Mouse (Mus musculus) hindbrain, embryonic 13.5 days (tissue): ENCODE data around the gene Nfib. TPM values are rescaled to one million over a fixed set of nuclear protein-coding genes. Genes with fewer than 3 reads are reported as not detected.

Experiments used
- ATAC-seq: fragments of 200-750 bp; cut with Nextera tagmentation; 2 replicates; pipeline ENCODE4 v1.8.0; 2017; ENCODE audit warnings: moderate TSS enrichment; ENCODE audit not compliant: low FRiP score
- H3K27ac ChIP-seq: fragments of 300-500 bp; sonication (generic); 2 replicates; pipeline ENCODE4 v1.5.1; 2015; ENCODE audit warnings: inconsistent platforms, mild to moderate bottlenecking, moderate library complexity
- H3K27me3 ChIP-seq: fragments of 300-500 bp; sonication (generic); 2 replicates; pipeline ENCODE4 v1.6.1; 2015; ENCODE audit warnings: mild to moderate bottlenecking, inconsistent platforms
- H3K36me3 ChIP-seq: fragments of 300-500 bp; sonication (generic); 2 replicates; pipeline ENCODE4 v1.6.1; 2015; ENCODE audit warnings: mild to moderate bottlenecking, inconsistent platforms
- H3K4me1 ChIP-seq: fragments of 300-500 bp; sonication (generic); replicated peaks from 2 replicates; pipeline ENCODE4 v1.6.1; 2015; ENCODE audit warnings: inconsistent platforms
- H3K4me2 ChIP-seq: fragments of 300-500 bp; sonication (generic); 2 replicates; pipeline ENCODE4 v1.6.1; 2015; ENCODE audit warnings: inconsistent platforms, mild to moderate bottlenecking, moderate library complexity
- H3K4me3 ChIP-seq: fragments of 300-500 bp; sonication (generic); 2 replicates; pipeline ENCODE4 v1.5.1; 2015; ENCODE audit warnings: mild to moderate bottlenecking, inconsistent platforms
- H3K9ac ChIP-seq: fragments of 300-500 bp; sonication (generic); 2 replicates; pipeline ENCODE4 v1.6.1; 2015; ENCODE audit warnings: mild to moderate bottlenecking, inconsistent platforms
- H3K9me3 ChIP-seq: fragments of 300-500 bp; sonication (generic); 2 replicates; pipeline ENCODE4 v1.6.1; 2016; ENCODE audit warnings: inconsistent platforms
- WGBS: fragments of 180-500 bp; shearing (Covaris S2); methylation state at CpG from one replicate; pipeline ENCODE4 v1.1.7; 2015; 5-methylcytosine and 5-hydroxymethylcytosine counted together
- polyA plus RNA-seq: library from polyadenylated mRNA; unstranded; fragments of >200 nt; fragmentation: Nextera tagmentation; extraction: Ambion mirVana; gene quantifications from 2 replicates; pipeline ENCODE4 v1.2.1, GENCODE M21; 2015

The Nfib gene
- polyA plus RNA-seq, 1 experiment from 2014 or later, result 107 TPM

DNA sequence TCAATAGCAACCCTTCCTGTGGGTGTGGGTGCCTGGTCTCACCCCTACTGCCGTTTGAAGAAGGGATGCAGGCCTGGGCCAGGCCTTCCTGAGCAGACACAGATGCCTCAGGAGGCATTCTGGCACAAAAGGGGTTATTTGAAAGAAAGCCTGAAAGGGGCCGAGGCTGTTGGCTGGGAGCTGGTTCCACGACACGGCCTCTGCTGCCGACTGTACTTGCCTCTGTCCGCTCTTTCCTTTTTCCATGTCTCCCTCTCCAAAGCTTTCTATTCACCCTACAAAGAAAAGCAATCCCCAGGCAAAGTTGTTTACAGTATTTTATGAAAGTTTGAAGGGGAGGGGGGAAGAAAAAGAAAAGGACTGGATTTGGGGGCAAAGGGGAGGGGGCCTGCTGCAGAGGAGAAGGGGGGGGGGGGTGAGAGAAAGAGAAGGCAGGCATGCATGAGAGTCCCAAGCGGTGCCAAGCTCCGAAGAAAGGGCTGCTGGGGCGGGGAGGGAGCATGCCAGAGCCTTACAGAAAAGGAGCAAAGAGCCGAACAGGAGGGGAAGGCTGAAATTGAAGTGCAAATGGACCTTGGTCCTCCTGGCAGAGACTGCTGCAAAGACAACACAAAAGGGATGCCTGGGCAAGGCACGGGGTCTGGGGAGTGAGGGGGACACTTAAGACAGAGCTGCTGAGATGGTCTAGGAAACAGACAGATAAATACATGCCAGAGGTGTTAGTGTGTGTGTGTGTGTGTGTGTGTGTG lies 172.9 kb downstream of the Nfib start:
- Histone ChIP-seq H3K36me3 (no peaks in the 10 kb centered on the region), H3K27ac (peak overlapping the region; percentile 87), H3K9ac (peak overlapping the region; percentile 55), H3K4me1 (peaks cover 57% of the 10 kb centered on the region), H3K9me3 (no peaks in the 10 kb centered on the region), H3K4me2 (peak overlapping the region; percentile 34), H3K27me3 (peaks cover 38% of the 10 kb centered on the region), H3K4me3 (no peak overlapping the region)
- peak; percentile 83 for ATAC-seq
- WGBS, result 3% methylated on average over 11 of the region's 11 CpGs

DNA sequence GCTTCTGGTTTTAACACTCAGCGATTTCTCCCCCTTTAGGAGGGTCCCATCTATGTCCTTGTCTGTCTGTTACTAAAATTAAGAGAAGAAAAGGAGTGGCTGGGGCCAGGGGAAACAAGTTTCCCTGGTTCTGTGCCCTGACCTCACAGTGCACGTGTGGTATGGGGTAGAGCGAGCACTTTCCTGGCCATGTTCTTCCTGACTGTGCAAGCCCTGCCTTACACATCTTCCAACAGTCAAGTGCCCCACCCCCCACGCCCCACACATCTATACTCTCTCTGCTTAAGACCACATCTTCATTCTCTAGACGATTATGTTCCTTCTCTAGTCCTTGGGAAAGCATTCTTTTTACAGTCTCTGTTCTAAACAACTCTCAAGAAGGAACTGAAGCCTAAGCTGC lies 173.6 kb downstream of the Nfib start:
- peaks cover 51% of the 10 kb centered on the region for H3K4me1 ChIP-seq
- 0 out of 2 replicates have a peak, but pooled peaks have one; percentile 30 for ATAC-seq

GRCm38 (mm10) chr4:82530875-82531353 lies 174.6 kb downstream of the Nfib start:
- Histone ChIP-seq H3K9me3 (no peaks in the 10 kb centered on the region), H3K27me3 (peaks cover 21% of the 10 kb centered on the region), H3K4me2 (no peak overlapping the region), H3K4me1 (peaks cover 41% of the 10 kb centered on the region), H3K9ac (no peak overlapping the region), H3K4me3 (no peak overlapping the region), H3K27ac (peak overlapping the region; percentile 87), H3K36me3 (no peaks in the 10 kb centered on the region)
- ATAC-seq, result no peak
- WGBS, result 49% methylated on average over 3 of the region's 3 CpGs

More for the DNA sequence above, 173.6 kb downstream of the Nfib start:
- no peak overlapping the region for H3K4me3 ChIP-seq
- 39% methylated on average over 5 of the region's 5 CpGs for WGBS
- H3K27ac ChIP-seq, result peak overlapping the region; percentile 87
- H3K4me2 ChIP-seq, result peak overlapping the region; percentile 34
- peak overlapping the region; percentile 5; the same call in 1 of the 2 replicates for H3K9ac ChIP-seq
- no peaks in the 10 kb centered on the region for H3K9me3 ChIP-seq
- peaks cover 31% of the 10 kb centered on the region for H3K27me3 ChIP-seq
- H3K36me3 ChIP-seq, result no peaks in the 10 kb centered on the region

DNA sequence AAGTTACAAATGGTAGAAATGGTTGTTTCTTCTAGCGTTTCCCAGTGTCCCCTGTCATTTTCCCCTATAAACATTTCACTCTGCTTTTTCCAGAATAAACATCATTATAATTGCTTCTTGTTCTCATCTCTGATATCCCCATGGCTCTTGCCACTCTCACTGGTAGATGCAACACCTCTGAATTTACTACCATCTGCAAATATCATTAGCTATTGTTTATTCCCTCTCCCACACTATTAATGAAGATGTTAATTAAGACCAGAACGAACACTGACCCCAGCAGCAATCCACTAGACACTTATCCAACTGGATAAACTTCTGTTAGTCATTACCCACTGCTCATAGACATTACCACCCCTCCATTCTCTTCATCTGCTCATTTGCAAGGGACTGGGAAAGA lies 176.6 kb downstream of the Nfib start:
- 0 out of 2 replicates have a peak, but pooled peaks cover 2% of the 10 kb centered on the region for H3K27me3 ChIP-seq
- H3K4me3 ChIP-seq, result no peak overlapping the region
- ATAC-seq, result no peak
- H3K9me3 ChIP-seq, result no peaks in the 10 kb centered on the region
- no peaks in the 10 kb centered on the region for H3K36me3 ChIP-seq
- H3K27ac ChIP-seq, result no peak overlapping the region
- 73% methylated on average over 2 of the region's 2 CpGs for WGBS
- no peak overlapping the region for H3K9ac ChIP-seq
- peaks cover 34% of the 10 kb centered on the region for H3K4me1 ChIP-seq
- H3K4me2 ChIP-seq, result no peak overlapping the region

DNA sequence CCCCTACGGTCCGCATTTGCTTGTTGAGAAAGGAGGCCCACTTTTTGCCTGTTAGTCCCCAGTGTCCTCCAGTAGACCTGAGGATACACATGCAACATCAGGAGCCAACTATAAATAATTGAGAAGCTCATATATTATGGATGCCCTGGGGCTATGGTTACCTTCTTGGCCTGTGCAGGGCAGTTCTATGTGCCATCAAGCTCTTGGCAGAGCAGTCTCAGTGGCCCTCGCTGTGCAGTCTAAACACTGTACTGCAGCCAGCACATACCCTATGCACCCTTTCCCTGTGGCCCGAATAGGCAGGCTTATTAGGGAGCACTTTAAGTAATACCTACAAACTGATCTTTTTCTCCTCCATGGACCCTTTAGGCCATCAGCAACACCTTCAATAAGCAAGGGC lies 185.6 kb downstream of the Nfib start:
- H3K27ac ChIP-seq, result no peak overlapping the region
- no peaks in the 10 kb centered on the region for H3K36me3 ChIP-seq
- H3K9me3 ChIP-seq, result no peaks in the 10 kb centered on the region
- no peaks in the 10 kb centered on the region for H3K27me3 ChIP-seq
- 84% methylated on average over 4 of the region's 4 CpGs for WGBS
- peak; percentile 57; the same call in 1 of the 2 replicates for ATAC-seq
- H3K4me3 ChIP-seq, result no peak overlapping the region
- H3K9ac ChIP-seq, result no peak overlapping the region
- H3K4me2 ChIP-seq, result no peak overlapping the region
- H3K4me1 ChIP-seq, result no peaks in the 10 kb centered on the region

GRCm38 (mm10) chr4:82518132-82518531 lies 187.4 kb downstream of the Nfib start:
- H3K4me2 ChIP-seq, result no peak overlapping the region
- 94% methylated on average over 1 of the region's 1 CpGs for WGBS
- H3K4me1 ChIP-seq, result no peaks in the 10 kb centered on the region
- H3K36me3 ChIP-seq, result no peaks in the 10 kb centered on the region
- H3K27me3 ChIP-seq, result no peaks in the 10 kb centered on the region
- no peak overlapping the region for H3K9ac ChIP-seq
- H3K9me3 ChIP-seq, result no peaks in the 10 kb centered on the region
- ATAC-seq, result no peak
- H3K4me3 ChIP-seq, result no peak overlapping the region
- no peak overlapping the region for H3K27ac ChIP-seq

DNA sequence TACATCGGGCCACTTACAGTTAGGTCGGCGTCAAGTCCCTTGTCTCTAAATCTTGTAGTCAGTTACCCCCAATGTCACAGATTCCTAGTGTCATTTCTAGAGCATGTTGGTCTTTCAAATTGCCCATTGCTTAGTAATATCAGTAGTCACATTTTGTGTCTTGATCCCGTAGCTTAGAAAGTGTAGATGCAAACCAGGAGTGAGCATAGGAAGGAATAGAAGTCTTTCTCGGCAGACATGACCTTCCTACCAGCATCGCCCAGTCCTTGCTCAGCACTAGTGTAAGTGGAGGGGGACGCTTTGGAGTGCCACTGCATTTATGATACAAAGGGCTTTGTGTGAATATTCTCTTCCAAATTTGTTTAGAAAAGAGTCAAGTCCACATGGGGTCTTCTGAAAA lies 188.2 kb downstream of the Nfib start:
- ATAC-seq, result no peak
- H3K4me2 ChIP-seq, result no peak overlapping the region
- no peak overlapping the region for H3K4me3 ChIP-seq
- H3K9me3 ChIP-seq, result no peaks in the 10 kb centered on the region
- H3K4me1 ChIP-seq, result peaks cover 4% of the 10 kb centered on the region
- H3K36me3 ChIP-seq, result no peaks in the 10 kb centered on the region
- H3K27me3 ChIP-seq, result no peaks in the 10 kb centered on the region
- 0 out of 2 replicates have a peak overlapping the region, but pooled peaks have one; percentile 52 for H3K27ac ChIP-seq
- WGBS, result 69% methylated on average over 7 of the region's 7 CpGs
- no peak overlapping the region for H3K9ac ChIP-seq

DNA sequence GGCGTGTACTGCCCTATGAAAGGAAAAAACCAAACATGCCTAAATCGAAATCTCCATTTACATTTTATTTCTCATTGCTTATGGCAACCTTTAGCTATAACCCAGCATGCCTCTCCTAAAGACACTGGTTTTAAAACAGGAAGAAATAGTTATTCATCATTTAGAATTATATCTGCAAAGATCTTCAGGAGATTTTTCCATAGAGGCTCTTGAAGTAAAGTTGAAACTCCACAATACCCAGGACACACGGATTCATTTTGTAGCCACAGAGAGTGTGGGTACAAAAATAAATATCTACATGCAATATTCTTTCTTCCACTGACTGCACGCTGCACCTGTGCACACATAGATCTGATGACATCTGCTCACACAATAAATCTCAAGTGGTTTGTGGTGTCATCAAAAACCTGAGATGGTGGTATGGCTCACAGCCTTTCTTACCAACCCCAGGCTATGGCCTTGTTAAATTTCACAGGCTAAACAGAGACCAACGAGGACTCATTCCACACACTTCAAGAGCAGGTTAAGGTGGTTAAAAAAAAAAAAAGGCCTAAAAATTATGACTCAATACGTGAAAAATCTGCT lies 189.2 kb downstream of the Nfib start:
- H3K9me3 ChIP-seq, result no peaks in the 10 kb centered on the region
- H3K27me3 ChIP-seq, result no peaks in the 10 kb centered on the region
- H3K4me1 ChIP-seq, result peaks cover 15% of the 10 kb centered on the region
- ATAC-seq, result no peak
- WGBS, result 78% methylated on average over 6 of the region's 6 CpGs
- no peak overlapping the region for H3K4me3 ChIP-seq
- H3K4me2 ChIP-seq, result no peak overlapping the region
- peak overlapping the region; percentile 35; the same call in 1 of the 2 replicates for H3K27ac ChIP-seq
- no peaks in the 10 kb centered on the region for H3K36me3 ChIP-seq
- no peak overlapping the region for H3K9ac ChIP-seq

GRCm38 (mm10) chr4:82514921-82515320 lies 190.6 kb downstream of the Nfib start:
- H3K4me3 ChIP-seq, result no peak overlapping the region
- H3K4me1 ChIP-seq, result peaks cover 21% of the 10 kb centered on the region
- no peak overlapping the region for H3K4me2 ChIP-seq
- WGBS, result 90% methylated on average over 8 of the region's 8 CpGs
- ATAC-seq, result no peak
- H3K9me3 ChIP-seq, result no peaks in the 10 kb centered on the region
- H3K36me3 ChIP-seq, result no peaks in the 10 kb centered on the region
- H3K27ac ChIP-seq, result no peak overlapping the region
- no peaks in the 10 kb centered on the region for H3K27me3 ChIP-seq
- no peak overlapping the region for H3K9ac ChIP-seq

- H3K36me3 ChIP-seq, result no peaks in the 10 kb centered on the region
- no peak for ATAC-seq
- H3K4me3 ChIP-seq, result no peak overlapping the region
- H3K4me2 ChIP-seq, result peak overlapping the region; percentile 28
- peaks cover 26% of the 10 kb centered on the region for H3K4me1 ChIP-seq
- no peaks in the 10 kb centered on the region for H3K9me3 ChIP-seq
- no peak overlapping the region for H3K9ac ChIP-seq
- H3K27me3 ChIP-seq, result no peaks in the 10 kb centered on the region
- WGBS, result 64% methylated on average over 1 of the region's 1 CpGs
- no peak overlapping the region for H3K27ac ChIP-seq
Observed at GRCm38 (mm10) chr4:82514373-82514772, 191.2 kb downstream of the Nfib start.

DNA sequence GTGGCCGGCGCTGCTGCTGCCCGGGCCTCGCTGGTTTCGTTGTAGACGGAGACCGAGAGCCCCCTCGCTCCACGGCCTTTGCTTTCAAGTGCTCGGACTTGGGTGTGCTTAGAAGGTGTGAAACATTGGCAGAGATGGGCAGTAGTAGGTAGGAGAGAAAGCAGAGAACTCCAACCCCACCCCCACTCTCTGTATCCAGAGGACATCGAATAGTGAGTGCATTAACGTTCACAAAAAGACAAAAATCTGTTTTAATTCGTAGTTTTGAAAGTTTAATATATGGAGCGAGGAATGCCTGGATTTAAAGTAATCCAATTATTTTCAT lies 192.2 kb downstream of the Nfib start:
- Histone ChIP-seq H3K4me3 (peak overlapping the region; percentile 51), H3K27ac (peak overlapping the region; percentile 92), H3K9me3 (no peaks in the 10 kb centered on the region), H3K27me3 (no peaks in the 10 kb centered on the region), H3K4me2 (peak overlapping the region; percentile 94), H3K4me1 (peaks cover 26% of the 10 kb centered on the region), H3K36me3 (no peaks in the 10 kb centered on the region), H3K9ac (peak overlapping the region; percentile 75)
- no peak for ATAC-seq
- 2% methylated on average over 14 of the region's 14 CpGs for WGBS

GRCm38 (mm10) chr4:82512743-82513425 lies 192.7 kb downstream of the Nfib start:
- Histone ChIP-seq H3K9ac (peak overlapping the region; percentile 75), H3K27me3 (0 out of 2 replicates have a peak, but pooled peaks cover 2% of the 10 kb centered on the region)
- ATAC-seq, result peak; percentile 98

More at GRCm38 (mm10) chr4:82512743-82513425, 192.7 kb downstream of the Nfib start:
- peak overlapping the region; percentile 51 for H3K4me3 ChIP-seq
- peaks cover 26% of the 10 kb centered on the region for H3K4me1 ChIP-seq
- under 1% methylated on average over 58 of the region's 63 CpGs for WGBS
- H3K36me3 ChIP-seq, result no peaks in the 10 kb centered on the region
- H3K27ac ChIP-seq, result peak overlapping the region; percentile 92
- H3K4me2 ChIP-seq, result peak overlapping the region; percentile 94
- no peaks in the 10 kb centered on the region for H3K9me3 ChIP-seq
